Mouse (Mus musculus): ENCODE results near the gene Actr5. TPM values are rescaled to one million over a fixed set of nuclear protein-coding genes. Genes with fewer than 3 reads are reported as not detected.

Actr5 gene
- polyA plus RNA-seq, 1 experiment from 2014 or later = 6.2 TPM

GRCm38 (mm10) chr2:158596803-158597202 is 27.9 kb upstream of the Actr5 start:
- peaks cover 8% of the 10 kb centered on the region; the same call in 1 of the 2 replicates for H3K27me3 ChIP-seq (replicated peaks; ENCODE audit: control insufficient read depth, insufficient read depth, low read length)
- H3K4me1 ChIP-seq (ENCODE audit: control insufficient read depth, insufficient read depth, low read depth, low read length) = peaks cover 11% of the 10 kb centered on the region
- ATAC-seq = no peak
- WGBS = 67% methylated on average over 1 of the region's 1 CpGs
- no peak overlapping the region for H3K9ac ChIP-seq (ENCODE audit: low read depth, low read length)
- H3K36me3 ChIP-seq (ENCODE audit: control insufficient read depth, insufficient read depth, low read length) = no peaks in the 10 kb centered on the region
- no peak overlapping the region for H3K27ac ChIP-seq (ENCODE audit: low read depth, low read length)
- no peaks in the 10 kb centered on the region for H3K9me3 ChIP-seq (ENCODE audit: control insufficient read depth, low read length)
- H3K4me3 ChIP-seq (ENCODE audit: low read length) = no peak overlapping the region
- no peak overlapping the region for H3K4me2 ChIP-seq (ENCODE audit: low read length)

- H3K9me3 ChIP-seq (ENCODE audit: control insufficient read depth, low read length) = no peaks in the 10 kb centered on the region
- no peak overlapping the region for H3K9ac ChIP-seq (ENCODE audit: low read depth, low read length)
- no peak for ATAC-seq
- no peak overlapping the region for H3K27ac ChIP-seq (ENCODE audit: low read depth, low read length)
- H3K4me1 ChIP-seq (ENCODE audit: control insufficient read depth, insufficient read depth, low read depth, low read length) = peaks cover 4% of the 10 kb centered on the region
- H3K27me3 ChIP-seq (replicated peaks; ENCODE audit: control insufficient read depth, insufficient read depth, low read length) = peaks cover 7% of the 10 kb centered on the region; the same call in 1 of the 2 replicates
- no peak overlapping the region for H3K4me2 ChIP-seq (ENCODE audit: low read length)
- 11% methylated on average over 3 of the region's 3 CpGs for WGBS
- H3K4me3 ChIP-seq (ENCODE audit: low read length) = no peak overlapping the region
- H3K36me3 ChIP-seq (ENCODE audit: control insufficient read depth, insufficient read depth, low read length) = no peaks in the 10 kb centered on the region
Measured at GRCm38 (mm10) chr2:158600517-158600916, 24.2 kb upstream of the Actr5 start.

GRCm38 (mm10) chr2:158601326-158601725 is 23.4 kb upstream of the Actr5 start:
- WGBS = 87% methylated on average over 1 of the region's 1 CpGs
- H3K4me2 ChIP-seq (ENCODE audit: low read length) = no peak overlapping the region
- H3K4me1 ChIP-seq (ENCODE audit: control insufficient read depth, insufficient read depth, low read depth, low read length) = peaks cover 4% of the 10 kb centered on the region; the same call in 1 of the 2 replicates

GRCm38 (mm10) chr2:158602663-158603062 is 22.0 kb upstream of the Actr5 start:
- Histone ChIP-seq H3K27ac (ENCODE audit: low read depth, low read length) (no peak overlapping the region), H3K4me3 (ENCODE audit: low read length) (no peak overlapping the region), H3K36me3 (ENCODE audit: control insufficient read depth, insufficient read depth, low read length) (no peaks in the 10 kb centered on the region), H3K9me3 (ENCODE audit: control insufficient read depth, low read length) (no peaks in the 10 kb centered on the region), H3K27me3 (replicated peaks; ENCODE audit: control insufficient read depth, insufficient read depth, low read length) (peaks cover 8% of the 10 kb centered on the region), H3K4me1 (ENCODE audit: control insufficient read depth, insufficient read depth, low read depth, low read length) (peaks cover 4% of the 10 kb centered on the region; the same call in 1 of the 2 replicates), H3K9ac (ENCODE audit: low read depth, low read length) (0 out of 2 replicates have a peak overlapping the region, but pooled peaks have one; percentile 15), H3K4me2 (ENCODE audit: low read length) (peak overlapping the region; percentile 24)
- 14% methylated on average over 15 of the region's 15 CpGs for WGBS
- ATAC-seq = peak; percentile 62

More at GRCm38 (mm10) chr2:158601326-158601725, 23.4 kb upstream of the Actr5 start:
- H3K4me3 ChIP-seq (ENCODE audit: low read length) = no peak overlapping the region
- no peak for ATAC-seq
- no peak overlapping the region for H3K27ac ChIP-seq (ENCODE audit: low read depth, low read length)
- no peak overlapping the region for H3K9ac ChIP-seq (ENCODE audit: low read depth, low read length)
- no peaks in the 10 kb centered on the region for H3K9me3 ChIP-seq (ENCODE audit: control insufficient read depth, low read length)
- peaks cover 7% of the 10 kb centered on the region; the same call in 1 of the 2 replicates for H3K27me3 ChIP-seq (replicated peaks; ENCODE audit: control insufficient read depth, insufficient read depth, low read length)
- no peaks in the 10 kb centered on the region for H3K36me3 ChIP-seq (ENCODE audit: control insufficient read depth, insufficient read depth, low read length)

- Histone ChIP-seq H3K4me3 (ENCODE audit: low read length) (peak overlapping the region; percentile 48), H3K4me1 (ENCODE audit: control insufficient read depth, insufficient read depth, low read depth, low read length) (peaks cover 4% of the 10 kb centered on the region; the same call in 1 of the 2 replicates), H3K9ac (ENCODE audit: low read depth, low read length) (peak overlapping the region; percentile 62), H3K4me2 (ENCODE audit: low read length) (peak overlapping the region; percentile 60), H3K36me3 (ENCODE audit: control insufficient read depth, insufficient read depth, low read length) (no peaks in the 10 kb centered on the region), H3K27ac (ENCODE audit: low read depth, low read length) (peak overlapping the region; percentile 84), H3K27me3 (replicated peaks; ENCODE audit: control insufficient read depth, insufficient read depth, low read length) (peaks cover 24% of the 10 kb centered on the region), H3K9me3 (ENCODE audit: control insufficient read depth, low read length) (no peaks in the 10 kb centered on the region)
- ATAC-seq = no peak
- 8% methylated on average over 4 of the region's 4 CpGs for WGBS
Measured at GRCm38 (mm10) chr2:158606511-158606964, 18.1 kb upstream of the Actr5 start.

- H3K27ac ChIP-seq (ENCODE audit: low read depth, low read length) = peak overlapping the region; percentile 81
- no peaks in the 10 kb centered on the region for H3K36me3 ChIP-seq (ENCODE audit: control insufficient read depth, insufficient read depth, low read length)
- no peaks in the 10 kb centered on the region for H3K9me3 ChIP-seq (ENCODE audit: control insufficient read depth, low read length)
- H3K4me2 ChIP-seq (ENCODE audit: low read length) = peak overlapping the region; percentile 60
- ATAC-seq = no peak
- H3K9ac ChIP-seq (ENCODE audit: low read depth, low read length) = peak overlapping the region; percentile 64
- H3K27me3 ChIP-seq (replicated peaks; ENCODE audit: control insufficient read depth, insufficient read depth, low read length) = peaks cover 35% of the 10 kb centered on the region
- peaks cover 13% of the 10 kb centered on the region; the same call in 1 of the 2 replicates for H3K4me1 ChIP-seq (ENCODE audit: control insufficient read depth, insufficient read depth, low read depth, low read length)
- under 1% methylated on average over 27 of the region's 27 CpGs for WGBS
- H3K4me3 ChIP-seq (ENCODE audit: low read length) = peak overlapping the region; percentile 48
Measured at GRCm38 (mm10) chr2:158609681-158610080, 15.0 kb upstream of the Actr5 start.

- Histone ChIP-seq H3K9ac (ENCODE audit: low read depth, low read length) (peak within 1 kb of the TSS; percentile 64), H3K4me2 (ENCODE audit: low read length) (peak within 1 kb of the TSS; percentile 60), H3K36me3 (ENCODE audit: control insufficient read depth, insufficient read depth, low read length) (no peaks in the 10 kb centered on the region), H3K27me3 (replicated peaks; ENCODE audit: control insufficient read depth, insufficient read depth, low read length) (peaks cover 35% of the 10 kb centered on the region), H3K9me3 (ENCODE audit: control insufficient read depth, low read length) (no peaks in the 10 kb centered on the region), H3K4me1 (ENCODE audit: control insufficient read depth, insufficient read depth, low read depth, low read length) (peaks cover 11% of the 10 kb centered on the region; the same call in 1 of the 2 replicates), H3K4me3 (ENCODE audit: low read length) (peak within 1 kb of the TSS; percentile 48), H3K27ac (ENCODE audit: low read depth, low read length) (peak within 1 kb of the TSS; percentile 81)
- under 1% methylated on average over 74 of the region's 77 CpGs for WGBS
- ATAC-seq = peak; percentile 74
Measured at GRCm38 (mm10) chr2:158610488-158611325, 14.0 kb upstream of the Actr5 start, which contains the start of gene Slc32a1. Gene Slc32a1 (plus strand): TSS chr2:158610767.

- peak overlapping the region; percentile 48 for H3K4me3 ChIP-seq (ENCODE audit: low read length)
- peak overlapping the region; percentile 61 for H3K9ac ChIP-seq (ENCODE audit: low read depth, low read length)
- H3K9me3 ChIP-seq (ENCODE audit: control insufficient read depth, low read length) = no peaks in the 10 kb centered on the region
- H3K4me2 ChIP-seq (ENCODE audit: low read length) = peak overlapping the region; percentile 52
- peak overlapping the region; percentile 81 for H3K27ac ChIP-seq (ENCODE audit: low read depth, low read length)
- WGBS = 1% methylated on average over 30 of the region's 30 CpGs
- no peaks in the 10 kb centered on the region for H3K36me3 ChIP-seq (ENCODE audit: control insufficient read depth, insufficient read depth, low read length)
- peaks cover 11% of the 10 kb centered on the region for H3K4me1 ChIP-seq (ENCODE audit: control insufficient read depth, insufficient read depth, low read depth, low read length)
- no peak for ATAC-seq
- peaks cover 35% of the 10 kb centered on the region for H3K27me3 ChIP-seq (replicated peaks; ENCODE audit: control insufficient read depth, insufficient read depth, low read length)
Measured at GRCm38 (mm10) chr2:158611326-158611719, 13.4 kb upstream of the Actr5 start.
